Mouse (Mus musculus): Measurements from ENCODE around the gene Sdccag8.

- TF ChIP-seq POLR2A (IDR thresholded peaks at IDR 0.05; ENCODE audit: extremely low read depth, insufficient read depth, low read length) (no peak), CTCF (IDR thresholded peaks at IDR 0.05; ENCODE audit: low read depth, low read length) (no peak)
Measured at GRCm38 (mm10) chr1:177012774-177013173, 198.3 kb downstream of the Sdccag8 start.

Measured in liver, adult 2 months (tissue).